Mouse (Mus musculus) megakaryocyte progenitor cell, adult 5-6 weeks (primary cell): ENCODE results near the gene Ralgps1. TPM values are rescaled to one million over a fixed set of nuclear protein-coding genes. Genes with fewer than 3 reads are reported as not detected.
"Not testable (repeated sequence)": the region's sequence is repeated elsewhere in the genome, so short reads cannot be mapped to it uniquely, and the experiment has no call there.

ENCODE experiments used
- ATAC-seq: replicated peaks from 2 replicates; pipeline ENCODE4 v1.8.0; 2016; ENCODE audit warnings: mild to moderate bottlenecking, moderate TSS enrichment, inconsistent platforms; ENCODE audit not compliant: poor library complexity
- total RNA-seq, 2 experiments: library from RNA; stranded (forward) in 1 of 2; stranded (reverse) in 1 of 2; fragments of 157-497, 149-512 nt in 1 of 2; fragments of 200-1000 nt in 1 of 2; gene quantifications; 2 replicates each; pipeline versions ENCODE4 v1.2.3 to v1.2.4; 2015 to 2017

Gene Ralgps1
- total RNA-seq, 2 experiments from 2014 or later, result 0.42 to 2.4 TPM

- ATAC-seq, result no peak
These were observed 47.3 kb downstream of the Ralgps1 start for GRCm38 (mm10) chr2:33323799-33324595.

GRCm38 (mm10) chr2:33323043-33323625 lies 48.2 kb downstream of the Ralgps1 start:
- not testable (repeated sequence) for ATAC-seq

- ATAC-seq, result no peak
These were observed 49.6 kb downstream of the Ralgps1 start for GRCm38 (mm10) chr2:33321641-33322040.

- ATAC-seq, result no peak
These were observed 50.3 kb downstream of the Ralgps1 start for GRCm38 (mm10) chr2:33321031-33321430.

GRCm38 (mm10) chr2:33320568-33320967 lies 50.7 kb downstream of the Ralgps1 start:
- ATAC-seq, result no peak

GRCm38 (mm10) chr2:33319934-33320333 lies 51.4 kb downstream of the Ralgps1 start:
- no peak for ATAC-seq

GRCm38 (mm10) chr2:33319455-33319854 lies 51.8 kb downstream of the Ralgps1 start:
- ATAC-seq, result no peak

- no peak for ATAC-seq
These were observed 52.8 kb downstream of the Ralgps1 start for GRCm38 (mm10) chr2:33318491-33318964.

GRCm38 (mm10) chr2:33316516-33316915 lies 54.8 kb downstream of the Ralgps1 start:
- ATAC-seq, result peak; percentile 97

GRCm38 (mm10) chr2:33316063-33316405 lies 55.3 kb downstream of the Ralgps1 start:
- no peak for ATAC-seq

GRCm38 (mm10) chr2:33315233-33316062 lies 55.8 kb downstream of the Ralgps1 start:
- ATAC-seq, result no peak

- ATAC-seq, result no peak
These were observed 61.9 kb downstream of the Ralgps1 start for GRCm38 (mm10) chr2:33309426-33309825.

GRCm38 (mm10) chr2:33306565-33306964 lies 64.7 kb downstream of the Ralgps1 start:
- no peak for ATAC-seq

- no peak for ATAC-seq
These were observed 67.8 kb downstream of the Ralgps1 start for GRCm38 (mm10) chr2:33303416-33303947.

GRCm38 (mm10) chr2:33302828-33303227 lies 68.5 kb downstream of the Ralgps1 start:
- ATAC-seq, result peak; percentile 92

GRCm38 (mm10) chr2:33302405-33302804 lies 68.9 kb downstream of the Ralgps1 start:
- no peak for ATAC-seq

- ATAC-seq, result no peak
These were observed 70.8 kb downstream of the Ralgps1 start for GRCm38 (mm10) chr2:33300371-33301046.

GRCm38 (mm10) chr2:33298928-33299327 lies 72.4 kb downstream of the Ralgps1 start:
- no peak for ATAC-seq

GRCm38 (mm10) chr2:33295115-33295514 lies 76.2 kb downstream of the Ralgps1 start:
- ATAC-seq, result peak; percentile 49

- ATAC-seq, result peak; percentile 92
These were observed 79.2 kb downstream of the Ralgps1 start for GRCm38 (mm10) chr2:33292057-33292456.

GRCm38 (mm10) chr2:33290491-33290890 lies 80.8 kb downstream of the Ralgps1 start:
- no peak for ATAC-seq
